In the genomic region with DNA sequence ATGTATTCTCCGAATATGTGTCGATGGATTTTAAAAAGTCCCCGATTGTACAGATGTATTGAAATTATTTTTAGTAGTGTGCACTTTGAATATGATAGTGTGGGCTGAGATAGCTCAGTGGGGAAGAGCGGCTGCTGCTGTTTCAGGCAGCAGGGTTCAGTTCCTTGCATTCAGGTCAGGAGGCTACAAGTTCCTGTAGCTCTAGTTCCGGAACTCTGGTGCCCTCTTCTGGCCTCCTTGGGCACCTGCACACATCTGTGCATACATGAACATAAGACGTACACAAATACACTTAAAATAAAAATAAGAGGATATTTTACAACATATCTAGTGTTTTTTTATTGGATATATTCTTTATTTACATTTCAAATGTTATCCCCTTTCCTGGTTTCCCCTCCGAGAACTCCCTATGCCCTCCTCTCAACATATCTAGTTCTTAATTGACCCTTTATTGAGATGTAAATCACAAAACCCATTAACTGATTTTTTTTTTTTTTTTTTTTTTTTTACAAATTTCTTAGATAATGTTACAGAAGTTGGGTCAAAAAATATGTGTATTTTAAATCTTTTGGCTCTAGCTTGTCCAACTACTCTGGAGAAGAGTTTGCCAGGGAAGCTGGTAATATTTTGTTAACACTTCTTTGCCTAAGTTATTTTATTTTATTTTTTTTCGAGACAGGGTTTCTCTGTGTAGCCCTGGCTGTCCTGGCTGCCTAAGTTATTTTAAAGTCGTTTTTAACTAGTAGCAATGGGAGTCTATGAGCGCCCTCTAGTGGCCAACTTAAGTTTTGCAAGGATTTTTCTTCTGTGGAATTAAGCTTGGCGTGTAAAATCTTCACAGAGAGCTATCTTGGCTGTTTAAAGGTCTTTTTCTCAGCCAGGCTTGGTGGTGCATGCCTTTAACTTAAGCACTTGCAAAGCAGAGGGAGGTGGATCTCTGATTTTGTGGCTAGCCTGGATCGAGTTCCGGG, we compare ENCODE assay signal across 8 mouse cellular contexts. TPM values are rescaled to one million over a fixed set of nuclear protein-coding genes. Genes with fewer than 3 reads are reported as not detected.
DNase-seq lines count a peak whose midpoint lies in the region; ATAC-seq and TF ChIP-seq lines count a peak whose summit lies in the region.

No protein-coding gene starts in this region.

- no peak overlapping the region for H3K27ac ChIP-seq in kidney, postnatal 0 days
- no peak overlapping the region for H3K27ac ChIP-seq in liver, postnatal 0 days (ENCODE audit: low read depth)

- H3K27me3 ChIP-seq in kidney, postnatal 0 days (ENCODE audit: insufficient read depth, low read length), result no peaks in the 10 kb centered on the region
- no peaks in the 10 kb centered on the region for H3K27me3 ChIP-seq in liver, postnatal 0 days (ENCODE audit: insufficient read depth, low read length)

- no peak for ATAC-seq in kidney, postnatal 0 days (replicated peaks; ENCODE audit: low FRiP score, low read depth)
- no peak; the same call in 1 of the 2 replicates for ATAC-seq in liver, postnatal 0 days

- no peak; the same call in 1 of the 2 replicates for TF ChIP-seq EP300 in liver, postnatal 0 days (IDR thresholded peaks at IDR 0.05; ENCODE audit: low read depth)

- H3K9me3 ChIP-seq in kidney, postnatal 0 days (replicated peaks; ENCODE audit: low read length), result no peaks in the 10 kb centered on the region
- H3K9me3 ChIP-seq in liver, postnatal 0 days (ENCODE audit: low read length), result no peaks in the 10 kb centered on the region

- H3K4me3 ChIP-seq in kidney, postnatal 0 days (replicated peaks; ENCODE audit: low read depth, low read length), result no peak overlapping the region
- no peak overlapping the region for H3K4me3 ChIP-seq in liver, postnatal 0 days (ENCODE audit: low read depth, low read length)

- no peaks in the 10 kb centered on the region for H3K36me3 ChIP-seq in kidney, postnatal 0 days (ENCODE audit: insufficient read depth, low read length)
- no peaks in the 10 kb centered on the region for H3K36me3 ChIP-seq in liver, postnatal 0 days (replicated peaks; ENCODE audit: insufficient read depth, low read length)

- H3K9ac ChIP-seq in kidney, postnatal 0 days (ENCODE audit: low read depth, low read length), result no peak overlapping the region
- no peak overlapping the region for H3K9ac ChIP-seq in liver, postnatal 0 days (replicated peaks)

- H3K4me1 ChIP-seq in kidney, postnatal 0 days (replicated peaks; ENCODE audit: insufficient read depth, low read length), result no peaks in the 10 kb centered on the region
- H3K4me1 ChIP-seq in liver, postnatal 0 days (ENCODE audit: insufficient read depth), result peaks cover 24% of the 10 kb centered on the region

- 58% methylated on average over 13 of the region's 13 CpGs for WGBS in kidney, postnatal 0 days
- WGBS in liver, postnatal 0 days (ENCODE audit: insufficient replicate concordance), result 54% methylated on average over 13 of the region's 13 CpGs

- peak; percentile 88 for TF ChIP-seq CTCF in kidney, postnatal 0 days (IDR thresholded peaks at IDR 0.05; ENCODE audit: low read depth)
- peak; percentile 85 for TF ChIP-seq CTCF in liver, postnatal 0 days (IDR thresholded peaks at IDR 0.05; ENCODE audit: low read depth)

- peak; percentile 79 for DNase-seq in CD4-positive helper T cell, adult 2 months (ENCODE audit: low read depth, low spot score)
- peak; percentile 87 for DNase-seq in MN1 (ENCODE audit: low spot score)
- peak; percentile 76 for DNase-seq in cerebellum, adult 9-10 months
- peak; percentile 47 to 74 for DNase-seq in frontal cortex, postnatal 25 days (ENCODE audit: low spot score in 2 of 2)
- peak; percentile 90 for DNase-seq in kidney, postnatal 0 days (ENCODE audit: low spot score)
- DNase-seq in liver, postnatal 0 days, result peak; percentile 77
- DNase-seq in retina, postnatal 1 day, result peak; percentile 85
- DNase-seq in urinary bladder, postnatal 14 days (ENCODE audit: low spot score), result peak; percentile 75

- H3K4me2 ChIP-seq in kidney, postnatal 0 days (ENCODE audit: low read length), result no peak overlapping the region
- H3K4me2 ChIP-seq in liver, postnatal 0 days (ENCODE audit: low read depth, low read length), result no peak overlapping the region

RNA-seq across cellular contexts. Expression of a gene that starts 11.0 kb away (rescaled TPM):
- polyA plus RNA-seq in kidney, postnatal 0 days (2015; fragmentation: Nextera tagmentation; extraction: Ambion mirVana), result 61.6 and 67.6 TPM in 2 replicates
- polyA plus RNA-seq in liver, postnatal 0 days (2015; fragmentation: Nextera tagmentation; extraction: Ambion mirVana), result 0.11 and 0.17 TPM in 2 replicates

RNA-seq across cellular contexts. Expression of a gene that starts 43.9 kb away (rescaled TPM):
- 20.7 and 21.2 TPM in 2 replicates for polyA plus RNA-seq in kidney, postnatal 0 days (2015; fragmentation: Nextera tagmentation; extraction: Ambion mirVana)
- 7.3 and 8.2 TPM in 2 replicates for polyA plus RNA-seq in liver, postnatal 0 days (2015; fragmentation: Nextera tagmentation; extraction: Ambion mirVana)

Comparison
In these comparisons a context has a peak if more than half of its experiments do, and no peak if none do; other contexts are left out.
1. RNA of a gene that starts 11.0 kb away (polyA plus RNA-seq): 61.6 to 67.6 TPM in kidney, postnatal 0 days; 0.11 to 0.17 TPM in liver, postnatal 0 days; every median in the first group is over 10 times any median in the second.
2. Peak in every context shown above with its lines, with median percentiles within 50 percentile points of each other: DNase-seq.